ENCODE assay signal across 8 mouse cellular contexts in genomic region chr9:42324640-42325394, GRCm38 (mm10).
A peak's percentile ranks its signal among the peaks of the same experiment; 100 is the strongest.
DNase-seq lines count a peak whose midpoint lies in the region; ATAC-seq and TF ChIP-seq lines count a peak whose summit lies in the region.

No protein-coding gene starts in this region.

- H3K4me2 ChIP-seq in intestine, embryonic 14.5 days (ENCODE audit: low read length), result 0 out of 2 replicates have a peak overlapping the region, but pooled peaks have one; percentile 9
- no peak overlapping the region for H3K4me2 ChIP-seq in intestine, embryonic 16.5 days (ENCODE audit: low read depth, low read length)
- H3K4me2 ChIP-seq in forebrain, embryonic 14.5 days (ENCODE audit: low read length), result peak overlapping the region; percentile 8; the same call in 1 of the 2 replicates

- no peak overlapping the region for H3K9ac ChIP-seq in intestine, embryonic 14.5 days (ENCODE audit: low read length)
- no peak overlapping the region for H3K9ac ChIP-seq in intestine, embryonic 16.5 days (ENCODE audit: low read depth, low read length)
- no peak overlapping the region for H3K9ac ChIP-seq in forebrain, embryonic 14.5 days (ENCODE audit: low read length)

- H3K4me1 ChIP-seq in intestine, embryonic 14.5 days (replicated peaks; ENCODE audit: control insufficient read depth, insufficient read depth, low read length), result no peaks in the 10 kb centered on the region
- no peaks in the 10 kb centered on the region for H3K4me1 ChIP-seq in intestine, embryonic 16.5 days (ENCODE audit: control insufficient read depth, insufficient read depth, low read length)
- no peaks in the 10 kb centered on the region for H3K4me1 ChIP-seq in forebrain, embryonic 14.5 days (ENCODE audit: control insufficient read depth, insufficient read depth, low read length)
- H3K4me1 ChIP-seq in midbrain, embryonic 10.5 days, result 0 out of 2 replicates have a peak, but pooled peaks cover 2% of the 10 kb centered on the region

- no peak overlapping the region for H3K4me3 ChIP-seq in intestine, embryonic 14.5 days (ENCODE audit: low read depth, low read length)
- no peak overlapping the region for H3K4me3 ChIP-seq in intestine, embryonic 16.5 days (ENCODE audit: low read length)
- H3K4me3 ChIP-seq in forebrain, embryonic 14.5 days (ENCODE audit: low read depth, low read length), result no peak overlapping the region
- peak overlapping the region; percentile 36; the same call in 1 of the 2 replicates for H3K4me3 ChIP-seq in midbrain, embryonic 10.5 days

- peaks cover 5% of the 10 kb centered on the region; the same call in 1 of the 2 replicates for H3K27me3 ChIP-seq in intestine, embryonic 14.5 days (replicated peaks; ENCODE audit: control insufficient read depth, insufficient read depth, low read length)
- H3K27me3 ChIP-seq in intestine, embryonic 16.5 days (replicated peaks; ENCODE audit: control insufficient read depth, insufficient read depth, low read length), result no peaks in the 10 kb centered on the region
- peaks cover 46% of the 10 kb centered on the region for H3K27me3 ChIP-seq in Patski
- no peaks in the 10 kb centered on the region for H3K27me3 ChIP-seq in forebrain, embryonic 14.5 days (replicated peaks; ENCODE audit: control insufficient read depth, insufficient read depth, low read length)
- H3K27me3 ChIP-seq in midbrain, embryonic 10.5 days (ENCODE audit: low read depth, poor library complexity, severe bottlenecking), result peaks cover 21% of the 10 kb centered on the region; the same call in 1 of the 2 replicates

- POLR2A ChIA-PET in Patski (lab: Charles Lee), result no interaction called here

- CTCF ChIA-PET in Patski (lab: Charles Lee), result no interaction called here

- in situ Hi-C loops in Patski (cut with MboI; ENCODE audit: low pct_unique_long_range_greater_than_20kb), result loop anchor here (5.0 kb wide), 1 partner anchor 622 kb away; no protein-coding TSS in a partner anchor

- DNase-seq in intestine, embryonic 14.5 days (ENCODE audit: low spot score), result no peak
- DNase-seq in Patski (ENCODE audit: low read depth, low spot score), result no peak
- no peak for DNase-seq in forebrain, embryonic 14.5 days (ENCODE audit: low spot score)
- DNase-seq in midbrain, embryonic 10.5 days (ENCODE audit: low spot score), result no peak
- DNase-seq in layer of hippocampus, postnatal 14 days (ENCODE audit: low spot score in 2 of 2), result no peak
- no peak for DNase-seq in yolk sac, embryonic 10.5 days (ENCODE audit: low spot score)
- no peak for DNase-seq in kidney, postnatal 25 days

- H3K27ac ChIP-seq in intestine, embryonic 14.5 days (ENCODE audit: low read depth), result no peak overlapping the region
- H3K27ac ChIP-seq in intestine, embryonic 16.5 days (ENCODE audit: low read length), result no peak overlapping the region
- H3K27ac ChIP-seq in forebrain, embryonic 14.5 days (ENCODE audit: low read depth, low read length), result no peak overlapping the region
- H3K27ac ChIP-seq in midbrain, embryonic 10.5 days (replicated peaks), result no peak overlapping the region

- WGBS in intestine, embryonic 14.5 days, result 60% methylated on average over 29 of the region's 29 CpGs
- WGBS in intestine, embryonic 16.5 days, result 49% methylated on average over 29 of the region's 29 CpGs
- WGBS in forebrain, embryonic 14.5 days, result 53% methylated on average over 29 of the region's 29 CpGs
- WGBS in midbrain, embryonic 10.5 days, result 59% methylated on average over 29 of the region's 29 CpGs

- peak; percentile 37 for TF ChIP-seq CTCF in Patski (IDR thresholded peaks at IDR 0.05)

- no peaks in the 10 kb centered on the region for H3K9me3 ChIP-seq in intestine, embryonic 14.5 days (ENCODE audit: control insufficient read depth, low read length)
- H3K9me3 ChIP-seq in intestine, embryonic 16.5 days (ENCODE audit: control insufficient read depth, low read length), result no peaks in the 10 kb centered on the region
- no peaks in the 10 kb centered on the region for H3K9me3 ChIP-seq in forebrain, embryonic 14.5 days (replicated peaks; ENCODE audit: control insufficient read depth, low read length)
- no peaks in the 10 kb centered on the region for H3K9me3 ChIP-seq in midbrain, embryonic 10.5 days (replicated peaks)

- H3K36me3 ChIP-seq in intestine, embryonic 14.5 days (ENCODE audit: control insufficient read depth, insufficient read depth, low read length), result no peaks in the 10 kb centered on the region
- H3K36me3 ChIP-seq in intestine, embryonic 16.5 days (ENCODE audit: control insufficient read depth, insufficient read depth, low read length), result no peaks in the 10 kb centered on the region
- no peaks in the 10 kb centered on the region for H3K36me3 ChIP-seq in forebrain, embryonic 14.5 days (ENCODE audit: control insufficient read depth, insufficient read depth, low read length)
- H3K36me3 ChIP-seq in midbrain, embryonic 10.5 days, result no peaks in the 10 kb centered on the region

- no peak for ATAC-seq in intestine, embryonic 14.5 days (replicated peaks; ENCODE audit: low FRiP score, low TSS enrichment, low read depth)
- ATAC-seq in intestine, embryonic 16.5 days, result no peak
- no peak for ATAC-seq in Patski
- no peak for ATAC-seq in forebrain, embryonic 14.5 days
